Mouse (Mus musculus) splenic B cell, adult 2 months (primary cell): ENCODE results near the gene Grap2.
A peak's percentile ranks its signal among the peaks of the same experiment; 100 is the strongest.

ENCODE experiments used
- DNase-seq: peaks from one replicate; pipeline ENCODE4 v3.0.0-alpha.2; 2011; ENCODE audit warnings: low read depth, low spot score
- H3K27me3 ChIP-seq: 2 replicates; pipeline ENCODE4 v1.6.1; 2012; ENCODE audit warnings: mild to moderate bottlenecking, low read length, moderate library complexity, mixed read lengths; ENCODE audit not compliant: control insufficient read depth, poor library complexity, insufficient read depth, severe bottlenecking
- H3K36me3 ChIP-seq: 2 replicates; pipeline ENCODE4 v1.6.1; 2012; ENCODE audit warnings: mild to moderate bottlenecking, low read length, moderate library complexity, mixed read lengths; ENCODE audit not compliant: control insufficient read depth, poor library complexity, insufficient read depth, severe bottlenecking

Gene Grap2

DNA sequence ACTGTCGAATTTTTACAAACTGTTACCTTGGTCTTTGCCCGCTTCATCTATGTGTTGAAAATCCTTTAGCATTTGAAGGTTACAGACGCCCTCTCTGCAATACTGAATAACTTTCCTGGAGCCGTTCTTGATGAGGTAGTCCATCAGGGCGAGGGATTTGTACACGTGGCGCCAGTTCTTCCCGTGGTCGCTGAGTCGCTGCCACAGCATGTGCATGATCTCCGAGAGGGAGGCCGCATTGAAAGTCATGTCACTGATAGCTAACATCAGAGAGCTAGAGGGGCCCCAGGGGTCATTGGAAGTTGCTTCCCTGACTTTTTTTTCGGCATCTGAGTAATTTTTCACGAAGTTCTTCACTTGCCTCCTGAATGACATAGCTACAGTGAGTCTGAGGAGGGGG is 12.4 kb upstream of the Grap2 start:
- DNase-seq: no peak

DNA sequence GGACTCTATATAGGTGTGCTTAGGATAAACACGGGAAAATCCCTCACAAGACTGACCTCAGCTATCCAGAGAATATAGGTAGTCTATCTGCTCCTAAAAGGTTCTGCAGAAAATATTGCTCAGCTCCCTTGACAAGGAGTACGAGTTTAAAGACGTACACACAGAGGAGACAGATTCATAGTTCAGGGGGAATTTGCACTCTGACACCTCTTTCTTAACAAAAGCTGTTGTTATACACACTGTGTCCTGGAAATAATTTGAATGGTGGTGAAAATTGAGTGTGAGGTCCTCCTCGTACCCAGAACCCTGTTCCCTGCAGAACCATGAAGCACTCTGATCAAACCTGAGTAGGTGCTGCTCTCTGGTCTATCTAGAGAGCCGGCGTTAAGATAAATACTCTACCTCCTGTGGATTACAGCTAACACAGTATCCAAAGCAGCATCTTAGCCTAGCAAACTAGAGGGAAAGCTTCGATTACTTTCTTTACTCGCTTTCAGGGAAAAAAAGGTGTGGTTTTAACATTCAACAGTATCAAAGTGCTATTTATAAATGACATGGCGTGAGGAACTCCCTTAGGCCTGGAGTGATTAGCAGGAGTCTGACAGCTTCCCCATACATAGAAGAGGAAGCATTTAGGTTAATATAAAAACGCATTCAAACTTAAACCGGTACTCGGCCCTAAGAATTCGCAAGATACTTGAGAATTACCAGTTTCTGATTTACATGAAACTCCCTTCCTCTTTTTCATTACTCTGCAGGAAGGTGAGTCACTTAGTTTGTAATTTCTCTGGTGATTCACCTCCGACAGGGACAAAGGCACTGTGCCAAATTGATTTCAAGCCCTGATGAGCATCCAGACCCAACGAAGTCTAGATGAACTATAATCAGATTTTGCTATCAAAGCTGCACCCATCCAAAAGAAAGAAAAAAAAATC is 11.5 kb upstream of the Grap2 start:
- peak; percentile 68 for DNase-seq
- no peaks in the 10 kb centered on the region for H3K27me3 ChIP-seq
- H3K36me3 ChIP-seq: no peaks in the 10 kb centered on the region

More for the DNA sequence above, 12.4 kb upstream of the Grap2 start:
- Histone ChIP-seq H3K27me3 (no peaks in the 10 kb centered on the region), H3K36me3 (no peaks in the 10 kb centered on the region)

DNA sequence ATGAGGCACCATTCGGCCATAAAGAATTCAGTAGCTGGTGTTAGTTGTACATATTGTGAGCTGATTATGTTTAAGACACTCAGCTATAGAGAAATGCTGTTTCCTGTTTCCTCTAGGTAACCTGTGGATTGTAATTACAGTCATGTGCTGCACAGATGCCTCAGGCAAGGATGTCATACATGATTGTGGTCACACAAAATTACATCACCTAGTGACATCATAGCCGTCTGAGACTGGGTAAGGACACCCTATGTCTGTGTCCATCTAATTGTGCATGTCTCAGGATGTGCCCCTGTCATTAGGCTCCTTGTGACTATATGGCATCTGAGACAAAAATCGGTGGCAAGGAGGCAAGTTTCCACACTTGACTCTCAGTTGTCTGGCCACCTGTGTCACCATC is 9.9 kb upstream of the Grap2 start:
- Histone ChIP-seq H3K36me3 (no peaks in the 10 kb centered on the region), H3K27me3 (no peaks in the 10 kb centered on the region)
- DNase-seq: peak; percentile 76

DNA sequence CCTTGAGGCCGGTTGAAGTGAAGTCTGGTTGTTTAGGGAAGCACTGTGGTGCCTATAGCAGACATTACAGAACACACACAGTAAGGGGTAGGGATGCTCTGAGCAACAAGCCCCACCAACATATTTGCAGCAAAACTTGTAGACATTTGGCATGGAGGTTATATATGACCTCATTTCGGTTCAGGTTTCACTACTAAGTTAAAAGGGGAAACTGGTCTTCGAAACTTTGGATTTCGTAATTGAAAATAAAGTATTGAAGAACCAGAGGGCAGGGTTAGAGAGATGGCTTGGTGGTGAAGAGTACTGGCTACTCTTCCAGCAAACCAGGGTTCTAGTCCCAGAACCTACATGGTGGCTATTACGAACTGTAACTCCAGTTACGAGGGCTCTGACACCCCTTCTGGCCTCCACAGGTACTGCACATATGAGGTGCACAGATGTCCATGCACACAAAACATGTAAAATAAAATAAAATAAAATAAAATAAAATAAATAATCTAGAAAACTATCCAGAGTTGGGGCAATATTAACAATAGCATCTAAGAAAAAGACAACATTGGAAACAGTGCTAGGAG is 8.7 kb upstream of the Grap2 start:
- H3K36me3 ChIP-seq: no peaks in the 10 kb centered on the region
- peak; percentile 59 for DNase-seq
- no peaks in the 10 kb centered on the region for H3K27me3 ChIP-seq

DNA sequence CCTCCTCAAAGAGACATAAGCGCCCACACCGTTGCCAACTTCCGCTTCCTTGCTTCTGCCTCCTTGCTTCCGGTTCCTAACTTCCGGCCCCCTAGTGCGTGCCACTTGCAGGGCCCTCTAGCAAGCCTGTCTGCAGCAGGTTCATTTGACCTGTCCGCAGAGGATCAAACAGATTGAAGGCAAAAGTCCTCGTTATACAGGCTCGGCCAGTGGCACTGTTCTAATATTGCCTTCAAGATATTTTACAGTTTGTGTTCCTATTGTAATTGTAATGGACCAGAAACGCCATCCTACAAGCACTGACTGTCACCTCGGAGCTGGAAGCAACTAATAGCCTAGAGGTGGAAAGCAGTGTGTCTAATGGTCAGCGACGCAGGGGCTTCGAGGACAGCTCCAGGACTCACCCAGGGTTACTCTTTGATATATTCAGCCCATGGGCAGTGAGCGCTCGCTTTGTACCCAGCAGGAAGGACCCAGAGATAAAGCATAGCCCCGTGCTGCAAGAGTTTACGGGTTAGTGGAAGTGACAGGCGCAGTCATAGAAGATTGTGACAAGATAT is 7.2 kb upstream of the Grap2 start, which contains the start of gene Enthd1:
Gene Enthd1, minus strand, starts transcription at position 51 of the 560 bp plus-strand sequence.
- DNase-seq: no peak
- Histone ChIP-seq H3K36me3 (no peaks in the 10 kb centered on the region), H3K27me3 (no peaks in the 10 kb centered on the region)

DNA sequence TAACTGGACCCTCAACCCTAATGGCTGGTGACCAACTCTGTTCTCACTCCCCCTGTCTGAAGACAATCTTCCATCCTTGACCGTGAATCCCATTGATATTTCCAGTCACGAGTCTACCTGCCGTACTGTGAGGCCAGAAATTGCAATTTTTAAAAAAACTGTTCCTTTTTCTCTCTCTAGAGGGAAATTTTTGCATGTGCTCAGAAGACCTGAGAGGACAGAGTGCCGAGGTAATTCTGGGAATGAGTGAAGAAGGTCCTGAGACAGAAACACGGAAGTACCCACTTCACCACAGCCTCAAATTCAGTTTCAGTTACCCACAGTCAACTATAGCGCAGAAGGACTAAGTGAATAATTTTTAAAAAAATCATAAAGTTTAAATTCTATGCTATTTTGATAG is 5.7 kb upstream of the Grap2 start:
- DNase-seq: peak; percentile 40
- Histone ChIP-seq H3K36me3 (no peaks in the 10 kb centered on the region), H3K27me3 (no peaks in the 10 kb centered on the region)

DNA sequence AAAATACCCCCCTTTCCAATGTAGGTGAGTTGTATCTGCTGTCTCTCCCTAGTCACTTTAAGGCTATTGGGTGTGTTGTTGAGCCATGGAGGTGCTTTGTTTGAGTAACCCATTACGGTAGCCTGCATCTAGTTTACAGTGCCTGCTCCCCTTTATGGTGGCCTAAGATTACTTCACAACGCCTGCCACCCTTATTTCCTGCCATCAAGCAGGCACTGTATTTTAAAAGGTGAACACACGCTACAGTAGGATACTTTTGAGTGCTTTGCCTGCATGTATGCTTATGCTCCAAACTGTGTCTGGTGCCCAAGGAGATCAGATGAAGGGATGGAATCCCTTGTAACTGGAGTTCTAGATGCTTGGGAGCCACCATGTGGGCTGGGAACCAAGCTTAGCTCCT is 5.3 kb upstream of the Grap2 start:
- Histone ChIP-seq H3K27me3 (no peaks in the 10 kb centered on the region), H3K36me3 (no peaks in the 10 kb centered on the region)
- no peak for DNase-seq

DNA sequence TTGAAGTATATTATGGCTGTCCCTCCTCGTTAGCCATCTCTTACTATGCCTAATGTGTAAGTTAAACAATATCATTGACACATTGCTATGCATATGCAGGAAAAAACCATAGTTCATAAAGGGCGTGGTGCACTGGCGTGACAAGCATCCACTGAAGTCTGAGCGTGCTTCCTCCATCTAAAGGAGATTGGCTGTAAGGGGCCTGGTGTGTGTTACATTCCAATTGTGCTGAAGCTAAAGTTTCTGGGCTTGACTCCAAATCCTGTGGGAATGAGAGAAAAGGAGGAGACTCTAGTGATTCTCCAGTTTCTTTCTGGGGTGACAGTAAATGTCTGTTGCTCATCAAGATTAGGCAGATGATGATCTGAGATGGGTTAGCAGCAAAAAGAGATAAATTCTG is 4.7 kb upstream of the Grap2 start:
- DNase-seq: no peak
- H3K36me3 ChIP-seq: no peaks in the 10 kb centered on the region

DNA sequence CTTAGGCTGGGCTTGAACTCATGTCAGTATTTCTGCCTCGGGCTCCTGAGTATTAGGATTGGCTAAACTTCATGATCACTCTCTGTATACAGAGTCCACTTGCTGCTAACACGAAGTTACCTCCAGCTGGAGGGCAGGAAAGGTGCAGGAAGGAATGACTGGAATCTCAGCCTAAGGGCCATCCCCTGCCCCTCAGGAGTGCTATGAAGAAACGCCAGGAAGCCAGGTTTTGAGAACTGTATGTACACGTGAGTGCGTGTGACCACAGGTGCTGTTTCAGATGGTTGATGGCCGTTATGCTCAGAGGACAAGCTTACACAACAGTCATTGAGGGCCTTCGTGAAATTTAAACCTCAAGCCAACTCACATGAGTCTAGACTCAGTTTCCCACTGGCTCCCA is 3.2 kb upstream of the Grap2 start:
- no peak for DNase-seq
- no peaks in the 10 kb centered on the region for H3K36me3 ChIP-seq
- no peaks in the 10 kb centered on the region for H3K27me3 ChIP-seq

More for the DNA sequence above, 4.7 kb upstream of the Grap2 start:
- H3K27me3 ChIP-seq: no peaks in the 10 kb centered on the region

DNA sequence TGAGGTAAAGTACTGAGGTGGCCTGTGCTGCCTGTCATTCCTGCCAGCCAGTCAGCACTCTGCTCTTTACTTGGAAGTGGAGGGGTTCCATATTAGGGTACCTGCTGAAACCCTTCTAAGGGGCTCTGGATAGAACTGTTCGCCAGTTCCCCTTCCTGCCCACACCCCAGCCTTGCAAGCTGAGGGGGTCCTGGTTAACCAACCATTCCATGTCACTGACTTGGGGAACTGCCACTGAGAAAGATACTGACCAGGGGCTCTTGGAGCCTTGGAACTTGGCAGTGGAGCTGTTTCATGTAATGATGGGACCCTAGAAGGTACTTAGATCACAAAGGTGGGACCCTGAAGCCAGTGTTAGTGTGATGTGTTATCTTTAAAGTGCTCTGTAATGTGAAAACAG is 2.2 kb upstream of the Grap2 start:
- peaks cover 2% of the 10 kb centered on the region; the same call in 1 of the 2 replicates for H3K36me3 ChIP-seq
- H3K27me3 ChIP-seq: no peaks in the 10 kb centered on the region
- no peak for DNase-seq

DNA sequence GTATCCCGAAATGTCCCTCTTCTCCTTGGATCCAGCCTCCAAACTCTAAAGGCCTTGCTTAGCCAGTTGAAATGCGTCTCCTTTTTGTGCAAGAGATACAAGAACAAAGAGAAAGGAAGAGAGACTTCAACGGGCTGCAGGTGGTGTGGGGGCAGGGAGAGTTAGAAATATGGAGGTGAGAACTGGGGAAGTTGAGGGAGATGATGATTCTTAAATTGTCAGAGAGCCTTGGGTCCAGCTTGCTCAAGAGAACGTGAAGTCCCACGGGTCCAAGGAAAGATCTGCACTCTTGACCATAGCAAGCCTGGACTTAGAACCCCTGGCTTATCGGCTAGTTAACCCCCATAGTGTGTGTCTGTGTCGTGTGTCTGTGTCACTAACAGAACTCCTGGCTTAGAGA is 783 bp upstream of the Grap2 start:
- DNase-seq: no peak
- H3K27me3 ChIP-seq: no peaks in the 10 kb centered on the region
- H3K36me3 ChIP-seq: peaks cover 2% of the 10 kb centered on the region; the same call in 1 of the 2 replicates

DNA sequence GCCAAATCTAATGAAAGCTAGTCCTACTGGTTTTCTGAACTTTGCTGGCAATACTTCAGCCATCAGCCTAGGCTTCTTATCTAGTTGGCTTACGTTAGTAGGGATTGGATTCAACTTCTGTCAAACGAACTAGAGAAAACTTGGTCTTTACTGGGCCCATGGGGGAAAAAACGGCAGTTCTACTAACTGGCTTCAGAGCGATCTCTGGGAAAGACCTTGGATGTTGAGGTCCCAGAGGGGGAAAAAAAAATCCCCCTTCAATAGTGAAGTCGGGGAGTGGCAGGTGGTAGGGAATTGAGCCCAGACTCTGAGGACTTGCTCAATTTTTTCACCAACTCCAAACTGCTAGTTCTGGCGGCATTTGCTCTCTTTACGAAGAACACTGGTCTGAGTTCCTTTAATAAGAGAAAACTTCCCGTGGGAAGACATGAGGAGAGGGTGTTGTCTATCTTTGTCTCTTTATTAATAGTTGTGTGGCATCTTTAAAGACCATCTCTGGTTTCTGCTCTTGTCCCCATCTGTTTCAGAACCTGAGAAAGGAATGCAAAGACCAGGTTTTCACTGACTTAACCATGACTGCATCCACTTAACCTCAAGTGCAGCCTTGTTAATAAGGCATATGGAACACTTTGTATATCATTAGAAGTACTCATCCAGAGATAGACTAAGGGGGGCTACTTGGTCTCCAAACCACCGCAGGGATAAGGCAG is 572 bp downstream of the Grap2 start:
- H3K27me3 ChIP-seq: no peaks in the 10 kb centered on the region
- no peak for DNase-seq
- peaks cover 2% of the 10 kb centered on the region; the same call in 1 of the 2 replicates for H3K36me3 ChIP-seq

DNA sequence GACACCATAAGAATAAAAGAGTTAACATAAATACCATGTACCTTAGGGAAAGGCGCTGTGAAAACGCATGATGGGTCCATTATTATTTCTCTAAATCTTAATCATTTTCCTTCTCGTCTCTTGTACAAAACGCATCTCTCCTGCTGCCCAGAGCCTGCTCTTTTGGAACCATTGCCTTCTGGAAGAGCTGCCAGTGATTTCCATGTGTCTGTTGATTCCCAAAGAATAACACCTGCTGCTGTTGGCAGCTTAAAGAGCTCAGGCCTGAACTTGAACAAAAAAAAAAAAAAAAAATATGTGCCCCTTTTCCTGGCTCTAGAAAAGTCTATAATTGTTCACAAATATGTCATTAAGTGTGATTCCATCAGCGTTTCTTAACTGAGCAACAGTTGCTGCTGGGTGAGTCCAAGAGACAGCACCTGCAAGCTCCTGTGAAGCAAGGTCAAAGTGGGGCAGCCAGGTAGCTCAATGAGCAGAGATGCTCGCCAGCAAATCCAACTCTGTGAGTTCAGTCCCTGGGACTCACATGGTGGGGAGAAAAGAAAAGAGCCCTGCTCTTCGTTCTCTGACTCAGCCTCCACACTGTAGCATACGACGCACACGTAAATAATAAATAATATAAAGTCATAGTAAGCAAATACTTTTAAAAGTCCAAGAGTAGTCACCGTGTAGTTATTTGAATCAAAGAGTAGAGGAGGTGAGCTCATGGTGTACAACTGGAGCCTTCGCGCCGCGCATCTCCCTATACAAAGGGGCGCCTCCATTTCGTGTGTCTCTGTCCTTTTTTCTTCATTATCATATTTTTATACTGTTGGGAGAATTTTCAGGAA is 2.0 kb downstream of the Grap2 start:
- Histone ChIP-seq H3K27me3 (no peaks in the 10 kb centered on the region), H3K36me3 (peaks cover 2% of the 10 kb centered on the region; the same call in 1 of the 2 replicates)
- DNase-seq: no peak

DNA sequence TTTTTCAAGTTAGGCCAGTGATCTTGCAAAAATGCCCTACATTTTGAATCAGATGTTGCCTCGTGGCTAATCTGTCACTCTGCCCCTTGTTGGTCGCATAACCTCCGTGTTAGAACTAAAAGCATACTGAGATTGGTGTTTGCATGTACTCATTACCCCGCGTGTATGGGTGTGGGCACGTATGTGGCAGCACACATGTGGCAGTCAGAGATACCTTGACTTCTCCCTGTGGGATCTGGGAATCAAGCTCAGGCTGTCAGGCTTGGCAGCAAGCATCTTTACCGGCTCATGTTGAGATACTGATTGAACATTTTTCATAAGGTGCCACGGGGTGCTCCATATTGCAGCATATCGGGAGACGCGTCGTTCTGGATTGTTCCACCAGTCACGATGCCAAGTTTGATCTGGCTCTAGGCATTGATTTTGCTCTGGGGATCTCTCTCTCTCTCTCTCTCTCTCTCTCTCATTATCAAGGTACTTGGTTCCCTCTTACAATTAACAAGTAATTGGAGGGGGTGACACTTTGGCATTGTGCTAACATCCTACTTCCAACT is 3.5 kb downstream of the Grap2 start:
- peaks cover 2% of the 10 kb centered on the region; the same call in 1 of the 2 replicates for H3K36me3 ChIP-seq
- DNase-seq: no peak

More for the DNA sequence above, 3.5 kb downstream of the Grap2 start:
- H3K27me3 ChIP-seq: no peaks in the 10 kb centered on the region
